In the genomic region with DNA sequence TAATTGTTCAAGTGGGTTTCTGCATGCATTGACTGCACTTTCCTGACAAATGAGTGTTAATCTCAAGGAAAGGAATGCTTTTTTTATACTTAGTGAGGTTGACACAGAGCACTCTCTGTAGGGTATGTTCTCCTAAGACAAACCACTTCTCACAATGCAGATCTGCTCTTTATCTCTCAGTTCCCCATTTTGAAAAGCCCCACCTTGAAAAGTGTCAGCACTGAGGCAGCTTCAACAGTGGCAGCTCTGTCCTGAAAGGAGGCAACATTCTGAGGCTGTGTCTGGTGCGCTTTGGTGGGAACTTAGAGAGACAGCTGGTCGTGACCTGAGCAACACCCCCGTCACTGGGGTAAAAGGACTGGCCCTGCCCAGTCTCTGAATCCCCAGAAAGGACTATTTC, we compare ENCODE assay signal across 14 mouse cellular contexts. TPM values are rescaled to one million over a fixed set of nuclear protein-coding genes. Genes with fewer than 3 reads are reported as not detected.
DNase-seq lines count a peak whose midpoint lies in the region; ATAC-seq and TF ChIP-seq lines count a peak whose summit lies in the region.
"Had no signal": no experiment of that assay in that cellular context is flagged by ENCODE, and none has a peak within 500 bp of the region (broad histone marks: within the 10 kb centered on the region; RNA-seq: fewer than 3 reads in every experiment).

No protein-coding gene starts in this region.

- DNase-seq in heart, postnatal 0 days (ENCODE audit: low spot score), result no peak
- no peak for DNase-seq in heart, postnatal 36 days
- DNase-seq in midbrain, embryonic 11.5 days (ENCODE audit: low spot score, missing footprints), result peak; percentile 72
- no peak for DNase-seq in c-Kit-positive CD71-positive TER-119-positive erythroid progenitor cells, embryonic 14.5 days (ENCODE audit: low spot score)
- no peak for DNase-seq in thymus, adult 2 months
- DNase-seq: adrenal gland, adult 8-10 months; cerebellum, adult 2 months; kidney, postnatal 36 days had no signal

- peaks cover 39% of the 10 kb centered on the region for H3K4me1 ChIP-seq in heart, postnatal 0 days (ENCODE audit: control insufficient read depth, insufficient read depth)
- H3K4me1 ChIP-seq in midbrain, embryonic 11.5 days (ENCODE audit: control insufficient read depth, insufficient read depth, low read length), result no peaks in the 10 kb centered on the region
- H3K4me1 ChIP-seq in midbrain, embryonic 16.5 days (ENCODE audit: control insufficient read depth, insufficient read depth, low read length), result no peaks in the 10 kb centered on the region
- H3K4me1 ChIP-seq in embryonic facial prominence, embryonic 15.5 days, result no peaks in the 10 kb centered on the region
- peaks cover 4% of the 10 kb centered on the region; the same call in 1 of the 2 replicates for H3K4me1 ChIP-seq in small intestine, adult 2 months (ENCODE audit: control insufficient read depth, insufficient read depth, insufficient read length, low read length)
- H3K4me1 ChIP-seq in thymus, adult 2 months (replicated peaks; ENCODE audit: control insufficient read depth, insufficient read depth, low read length), result peaks cover 17% of the 10 kb centered on the region

- no peaks in the 10 kb centered on the region for H3K36me3 ChIP-seq in heart, postnatal 0 days (replicated peaks; ENCODE audit: control insufficient read depth, insufficient read depth, low read length)
- H3K36me3 ChIP-seq in midbrain, embryonic 11.5 days (ENCODE audit: control insufficient read depth, insufficient read depth, low read length), result no peaks in the 10 kb centered on the region
- H3K36me3 ChIP-seq in midbrain, embryonic 16.5 days (ENCODE audit: control insufficient read depth, insufficient read depth, low read length), result peaks cover 7% of the 10 kb centered on the region
- peaks cover 25% of the 10 kb centered on the region for H3K36me3 ChIP-seq in embryonic facial prominence, embryonic 15.5 days
- no peaks in the 10 kb centered on the region for H3K36me3 ChIP-seq in small intestine, adult 2 months (ENCODE audit: control insufficient read depth, insufficient read depth, low read length)
- no peaks in the 10 kb centered on the region for H3K36me3 ChIP-seq in thymus, adult 2 months (ENCODE audit: control insufficient read depth, insufficient read depth, low read length)

- H3K4me2 ChIP-seq in heart, postnatal 0 days (ENCODE audit: low read depth, low read length), result no peak overlapping the region
- no peak overlapping the region for H3K4me2 ChIP-seq in midbrain, embryonic 11.5 days
- H3K4me2 ChIP-seq in midbrain, embryonic 16.5 days (ENCODE audit: low read length), result no peak overlapping the region
- no peak overlapping the region for H3K4me2 ChIP-seq in embryonic facial prominence, embryonic 15.5 days (replicated peaks)
- H3K4me2 ChIP-seq: midbrain, embryonic 12.5 days had no signal

- H3K27me3 ChIP-seq in heart, postnatal 0 days (ENCODE audit: control insufficient read depth, insufficient read depth, low read length), result no peaks in the 10 kb centered on the region
- no peaks in the 10 kb centered on the region for H3K27me3 ChIP-seq in midbrain, embryonic 11.5 days (ENCODE audit: control insufficient read depth, insufficient read depth, low read length)
- H3K27me3 ChIP-seq in midbrain, embryonic 16.5 days (ENCODE audit: control insufficient read depth, insufficient read depth, low read depth, low read length), result no peaks in the 10 kb centered on the region
- H3K27me3 ChIP-seq in embryonic facial prominence, embryonic 15.5 days, result no peaks in the 10 kb centered on the region
- no peaks in the 10 kb centered on the region for H3K27me3 ChIP-seq in small intestine, adult 2 months (ENCODE audit: control insufficient read depth, insufficient read depth, low read length)
- no peaks in the 10 kb centered on the region for H3K27me3 ChIP-seq in thymus, adult 2 months (ENCODE audit: control insufficient read depth, insufficient read depth, low read length)
- H3K27me3 ChIP-seq: midbrain, embryonic 12.5 days had no signal

- no peak overlapping the region for H3K4me3 ChIP-seq in heart, postnatal 0 days (ENCODE audit: low read depth, low read length)
- H3K4me3 ChIP-seq in midbrain, embryonic 11.5 days (ENCODE audit: low read depth, low read length), result no peak overlapping the region
- H3K4me3 ChIP-seq in midbrain, embryonic 16.5 days (ENCODE audit: low read depth, low read length), result no peak overlapping the region
- no peak overlapping the region for H3K4me3 ChIP-seq in embryonic facial prominence, embryonic 15.5 days (replicated peaks)
- no peak overlapping the region for H3K4me3 ChIP-seq in small intestine, adult 2 months (ENCODE audit: low read depth, low read length)
- H3K4me3 ChIP-seq in thymus, adult 2 months (ENCODE audit: control insufficient read depth, insufficient read depth, low read length), result no peak overlapping the region
- H3K4me3 ChIP-seq: midbrain, embryonic 12.5 days had no signal

- no peaks in the 10 kb centered on the region for H3K9me3 ChIP-seq in heart, postnatal 0 days (replicated peaks; ENCODE audit: control insufficient read depth, low read length)
- no peaks in the 10 kb centered on the region for H3K9me3 ChIP-seq in midbrain, embryonic 11.5 days (ENCODE audit: control insufficient read depth, low read length)
- no peaks in the 10 kb centered on the region for H3K9me3 ChIP-seq in midbrain, embryonic 16.5 days (replicated peaks; ENCODE audit: control insufficient read depth, low read length, poor library complexity, severe bottlenecking)
- H3K9me3 ChIP-seq in embryonic facial prominence, embryonic 15.5 days (replicated peaks), result no peaks in the 10 kb centered on the region
- H3K9me3 ChIP-seq: midbrain, embryonic 12.5 days had no signal

- intact Hi-C loops in heart, postnatal 36 days (cut with DNase I), result no loop called here

- no peak overlapping the region for H3K9ac ChIP-seq in heart, postnatal 0 days (replicated peaks; ENCODE audit: low read depth, low read length)
- no peak overlapping the region for H3K9ac ChIP-seq in midbrain, embryonic 11.5 days (ENCODE audit: low read length)
- H3K9ac ChIP-seq in midbrain, embryonic 16.5 days (ENCODE audit: low read depth, low read length), result no peak overlapping the region
- no peak overlapping the region for H3K9ac ChIP-seq in embryonic facial prominence, embryonic 15.5 days
- H3K9ac ChIP-seq: midbrain, embryonic 12.5 days had no signal

- H3K27ac ChIP-seq in heart, postnatal 0 days (ENCODE audit: low read depth), result peak overlapping the region; percentile 60
- H3K27ac ChIP-seq in midbrain, embryonic 11.5 days (ENCODE audit: low read depth, low read length), result no peak overlapping the region
- H3K27ac ChIP-seq in midbrain, embryonic 16.5 days (ENCODE audit: low read length), result no peak overlapping the region
- 0 out of 2 replicates have a peak overlapping the region, but pooled peaks have one; percentile 4 for H3K27ac ChIP-seq in embryonic facial prominence, embryonic 15.5 days (replicated peaks)
- H3K27ac ChIP-seq in small intestine, adult 2 months (ENCODE audit: insufficient read depth, low read depth, low read length), result peak overlapping the region; percentile 12; the same call in 1 of the 2 replicates
- H3K27ac ChIP-seq in thymus, adult 2 months (ENCODE audit: control insufficient read depth, insufficient read depth, low read length), result no peak overlapping the region
- H3K27ac ChIP-seq: midbrain, embryonic 12.5 days had no signal

- TF ChIP-seq CTCF in heart, postnatal 0 days (IDR thresholded peaks at IDR 0.05; ENCODE audit: low read depth), result no peak
- no peak for TF ChIP-seq CTCF in small intestine, adult 2 months (IDR thresholded peaks at IDR 0.05; ENCODE audit: extremely low read depth, insufficient read length, insufficient replicate concordance, low read depth, low read length)
- TF ChIP-seq CTCF in thymus, adult 2 months (IDR thresholded peaks at IDR 0.05; ENCODE audit: borderline replicate concordance, control insufficient read depth, extremely low read depth, insufficient read depth, low read length, poor library complexity), result no peak

- WGBS in heart, postnatal 0 days, result 75% methylated on average over 3 of the region's 3 CpGs
- WGBS in midbrain, embryonic 11.5 days, result 70% methylated on average over 3 of the region's 3 CpGs
- 70% methylated on average over 3 of the region's 3 CpGs for WGBS in midbrain, embryonic 16.5 days
- 71% methylated on average over 3 of the region's 3 CpGs for WGBS in embryonic facial prominence, embryonic 15.5 days
- 92% methylated on average over 3 of the region's 3 CpGs for WGBS in small intestine, adult 2 months
- WGBS in thymus, adult 2 months, result 56% methylated on average over 3 of the region's 3 CpGs

- ATAC-seq in heart, postnatal 0 days (ENCODE audit: insufficient read depth, low read depth), result no peak
- no peak for ATAC-seq in midbrain, embryonic 11.5 days (ENCODE audit: low FRiP score)
- ATAC-seq in midbrain, embryonic 16.5 days, result no peak
- ATAC-seq in embryonic facial prominence, embryonic 15.5 days (ENCODE audit: insufficient number of reproducible peaks, low FRiP score, low TSS enrichment, low read depth), result no peak

- no peak for TF ChIP-seq EP300 in heart, postnatal 0 days (IDR thresholded peaks at IDR 0.05; ENCODE audit: low read depth)

- TF ChIP-seq POLR2A in small intestine, adult 2 months (IDR thresholded peaks at IDR 0.05; ENCODE audit: low read depth, low read length), result no peak
- no peak for TF ChIP-seq POLR2A in thymus, adult 2 months (IDR thresholded peaks at IDR 0.05; ENCODE audit: control insufficient read depth, extremely low read depth, insufficient read depth, low read length, poor library complexity)

RNA-seq across cellular contexts. Expression of gene Rho, which starts 22.5 kb away (rescaled TPM):
- 1.3 TPM in 1 of 2 replicates, not detected in the other for total RNA-seq in heart, postnatal 0 days (2014; rRNA removed; ENCODE audit: low replicate concordance)
- 0.04 TPM in 1 of 2 replicates, not detected in the other for polyA plus RNA-seq in heart, postnatal 0 days (2015; fragmentation: Nextera tagmentation; extraction: Ambion mirVana)
- not detected for total RNA-seq in heart, postnatal 36 days (2021)
- polyA plus RNA-seq in midbrain, embryonic 11.5 days (2014; fragmentation: Nextera tagmentation; extraction: Ambion mirVana), result 0.08 TPM in 1 of 2 replicates, not detected in the other
- polyA plus RNA-seq in midbrain, embryonic 16.5 days (2015; fragmentation: Nextera tagmentation; extraction: Ambion mirVana), result 0.14 and 0.36 TPM in 2 replicates
- 0.12 and 0.53 TPM in 2 replicates for polyA plus RNA-seq in embryonic facial prominence, embryonic 15.5 days (2015; fragmentation: Nextera tagmentation; extraction: Ambion mirVana)
- polyA plus RNA-seq in small intestine, adult 2 months (2012; rRNA removed), result 0.27 and 0.35 TPM in 2 replicates
- polyA plus RNA-seq in thymus, adult 2 months (2012; rRNA removed), result 0.37 and 1.3 TPM in 2 replicates
- polyA plus RNA-seq: midbrain, embryonic 12.5 days had no signal

RNA-seq across cellular contexts. Expression of gene H1foo, which starts 35.7 kb away (rescaled TPM):
- not detected in 2 replicates for total RNA-seq in heart, postnatal 0 days (2014; rRNA removed; ENCODE audit: low replicate concordance)
- polyA plus RNA-seq in heart, postnatal 0 days (2015; fragmentation: Nextera tagmentation; extraction: Ambion mirVana), result not detected in 2 replicates
- not detected for total RNA-seq in heart, postnatal 36 days (2021)
- not detected in 2 replicates for polyA plus RNA-seq in midbrain, embryonic 11.5 days (2014; fragmentation: Nextera tagmentation; extraction: Ambion mirVana)
- not detected in 2 replicates for polyA plus RNA-seq in midbrain, embryonic 16.5 days (2015; fragmentation: Nextera tagmentation; extraction: Ambion mirVana)
- not detected in 2 replicates for polyA plus RNA-seq in embryonic facial prominence, embryonic 15.5 days (2015; fragmentation: Nextera tagmentation; extraction: Ambion mirVana)
- polyA plus RNA-seq in small intestine, adult 2 months (2012; rRNA removed), result not detected in 2 replicates
- polyA plus RNA-seq in thymus, adult 2 months (2012; rRNA removed), result 0.71 and 0.81 TPM in 2 replicates
- total RNA-seq: gastrocnemius, postnatal 4 days; left cerebral cortex, postnatal 10 days had no signal
- polyA plus RNA-seq: cerebellum, adult 2 months; midbrain, embryonic 12.5 days had no signal

RNA-seq across cellular contexts. Expression of gene Ift122, which starts 55.8 kb away (rescaled TPM):
- total RNA-seq in heart, postnatal 0 days (2014; rRNA removed; ENCODE audit: low replicate concordance), result 17.8 and 25.8 TPM in 2 replicates
- polyA plus RNA-seq in heart, postnatal 0 days (2015; fragmentation: Nextera tagmentation; extraction: Ambion mirVana), result 13.3 and 13.5 TPM in 2 replicates
- 1 to 10 TPM; 9.1 to 9.4 TPM for total RNA-seq in heart, postnatal 36 days (2021)
- polyA plus RNA-seq in midbrain, embryonic 11.5 days (2014; fragmentation: Nextera tagmentation; extraction: Ambion mirVana), result 25.6 and 25.9 TPM in 2 replicates
- polyA plus RNA-seq in midbrain, embryonic 16.5 days (2015; fragmentation: Nextera tagmentation; extraction: Ambion mirVana), result 35.2 and 36.8 TPM in 2 replicates
- polyA plus RNA-seq in embryonic facial prominence, embryonic 15.5 days (2015; fragmentation: Nextera tagmentation; extraction: Ambion mirVana), result 23.2 and 25.0 TPM in 2 replicates
- polyA plus RNA-seq in small intestine, adult 2 months (2012; rRNA removed), result 3.0 and 3.1 TPM in 2 replicates
- 7.6 and 8.8 TPM in 2 replicates for polyA plus RNA-seq in thymus, adult 2 months (2012; rRNA removed)

RNA-seq across cellular contexts. Expression of gene Mbd4, which starts 55.9 kb away (rescaled TPM):
- 1.2 and 1.5 TPM in 2 replicates for total RNA-seq in heart, postnatal 0 days (2014; rRNA removed; ENCODE audit: low replicate concordance)
- 3.4 and 4.8 TPM in 2 replicates for polyA plus RNA-seq in heart, postnatal 0 days (2015; fragmentation: Nextera tagmentation; extraction: Ambion mirVana)
- 1 to 10 TPM; 1.2 TPM for total RNA-seq in heart, postnatal 36 days (2021)
- 19.6 and 24.7 TPM in 2 replicates for polyA plus RNA-seq in midbrain, embryonic 11.5 days (2014; fragmentation: Nextera tagmentation; extraction: Ambion mirVana)
- polyA plus RNA-seq in midbrain, embryonic 16.5 days (2015; fragmentation: Nextera tagmentation; extraction: Ambion mirVana), result 8.9 and 10.1 TPM in 2 replicates
- polyA plus RNA-seq in embryonic facial prominence, embryonic 15.5 days (2015; fragmentation: Nextera tagmentation; extraction: Ambion mirVana), result 18.4 and 18.5 TPM in 2 replicates
- polyA plus RNA-seq in small intestine, adult 2 months (2012; rRNA removed), result 0.19 and 0.57 TPM in 2 replicates
- 9.0 and 10.5 TPM in 2 replicates for polyA plus RNA-seq in thymus, adult 2 months (2012; rRNA removed)

Comparison
In these comparisons a context has a peak if more than half of its experiments do, and no peak if none do; other contexts are left out.
1. H3K27ac ChIP-seq: peak in heart, postnatal 0 days (single experiment), embryonic facial prominence, embryonic 15.5 days (single experiment) and small intestine, adult 2 months (single experiment); none in midbrain, embryonic 11.5 days (single experiment), midbrain, embryonic 16.5 days (single experiment) and thymus, adult 2 months (single experiment).